Mouse (Mus musculus): ENCODE results near the gene Kmo. TPM values are rescaled to one million over a fixed set of nuclear protein-coding genes. Genes with fewer than 3 reads are reported as not detected.

The Kmo gene
- total RNA-seq, 1 experiment: not detected

DNA sequence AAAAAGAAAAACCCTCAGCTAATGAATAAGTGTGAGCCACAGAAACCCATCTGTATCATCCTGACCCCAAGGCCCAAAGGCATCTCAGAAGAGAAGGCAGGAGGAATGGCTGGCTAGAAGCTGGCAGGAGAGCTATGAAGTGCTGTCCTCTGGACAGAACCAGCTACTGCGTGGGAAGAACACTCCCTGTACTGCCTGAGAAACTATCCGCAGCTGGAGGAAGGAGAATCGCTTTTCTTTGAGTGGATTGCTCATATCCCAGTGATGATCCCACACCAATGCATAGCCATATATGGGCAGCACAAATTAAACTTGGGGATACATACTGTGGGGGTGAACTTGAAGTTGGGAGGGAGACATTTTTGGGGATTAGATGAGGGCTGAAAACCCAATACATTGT, 11.5 kb upstream of the Kmo start:
- H3K9me3 ChIP-seq (ENCODE audit: control insufficient read depth, insufficient read depth, low read depth, low read length): no peaks in the 10 kb centered on the region
- no peaks in the 10 kb centered on the region for H3K4me1 ChIP-seq (ENCODE audit: control insufficient read depth in 2 of 2, insufficient read depth in 2 of 2, low read length in 2 of 2, poor library complexity in 1 of 2)
- no peak overlapping the region for H3K9ac ChIP-seq (ENCODE audit: insufficient read depth, low read depth, low read length, poor library complexity, severe bottlenecking)
- no peak for DNase-seq (ENCODE audit: low read depth, low spot score)
- no peak overlapping the region for H3K27ac ChIP-seq (ENCODE audit: insufficient read depth, low read depth, low read length, poor library complexity, severe bottlenecking)
- TF ChIP-seq ZC3H11A (IDR thresholded peaks at IDR 0.05; ENCODE audit: borderline replicate concordance, low read depth, low read length): no peak
- TF ChIP-seq ZNF384 (IDR thresholded peaks at IDR 0.05; ENCODE audit: low read depth, low read length): no peak
- TF ChIP-seq MAFK (IDR thresholded peaks at IDR 0.05; ENCODE audit: insufficient read depth, low read depth, low read length): no peak
- TF ChIP-seq HCFC1 (IDR thresholded peaks at IDR 0.05; ENCODE audit: borderline replicate concordance, insufficient read depth, low read length): no peak
- no peak for TF ChIP-seq CHD2 (IDR thresholded peaks at IDR 0.05; ENCODE audit: low read depth, low read length)
- no peak overlapping the region for H3K4me3 ChIP-seq (ENCODE audit: insufficient read depth in 1 of 2, low read depth in 1 of 2, low read length in 2 of 2, poor library complexity in 1 of 2, severe bottlenecking in 1 of 2)
- in situ Hi-C loops (cut with MboI; ENCODE audit: low sequenced_read_pairs in 2 of 2, unreplicated experiment in 2 of 2): loop anchor here in 1 of 2 experiments (25.0 kb wide), 1 partner anchor 279 kb away; the partner anchor contains the start of gene Exo1
- H3K36me3 ChIP-seq (ENCODE audit: control insufficient read depth, insufficient read depth, low read length, poor library complexity, severe bottlenecking): peaks cover 22% of the 10 kb centered on the region

DNA sequence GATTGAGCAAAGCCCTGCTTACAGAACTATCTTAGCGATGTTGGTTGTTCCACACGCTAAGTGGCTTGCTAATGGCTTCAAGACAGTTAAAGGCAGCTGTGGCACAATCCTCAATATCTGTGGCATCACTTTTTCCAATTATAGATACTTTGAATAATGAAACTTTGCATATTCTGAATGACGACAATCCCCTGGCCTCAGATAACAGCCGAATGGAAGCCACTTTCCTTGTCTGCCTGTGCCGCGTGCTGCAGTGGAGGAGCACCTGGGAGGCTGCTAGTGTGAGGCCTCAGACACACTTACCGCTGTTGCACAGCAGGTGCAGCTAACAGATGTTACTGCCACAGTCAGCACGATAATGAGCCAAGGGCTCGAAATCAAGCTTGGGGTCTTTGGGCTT, 5.2 kb upstream of the Kmo start:
- no peak overlapping the region for H3K4me3 ChIP-seq (ENCODE audit: insufficient read depth in 1 of 2, low read depth in 1 of 2, low read length in 2 of 2, poor library complexity in 1 of 2, severe bottlenecking in 1 of 2)
- H3K9ac ChIP-seq (ENCODE audit: insufficient read depth, low read depth, low read length, poor library complexity, severe bottlenecking): no peak overlapping the region
- in situ Hi-C loops (cut with MboI; ENCODE audit: low sequenced_read_pairs in 2 of 2, unreplicated experiment in 2 of 2): loop anchor here in 1 of 2 experiments (25.0 kb wide), 1 partner anchor 272 kb away; the partner anchor contains the start of gene Exo1
- no peaks in the 10 kb centered on the region for H3K4me1 ChIP-seq (ENCODE audit: control insufficient read depth in 2 of 2, insufficient read depth in 2 of 2, low read length in 2 of 2, poor library complexity in 1 of 2)
- TF ChIP-seq ZC3H11A (IDR thresholded peaks at IDR 0.05; ENCODE audit: borderline replicate concordance, low read depth, low read length) (no peak), CHD2 (IDR thresholded peaks at IDR 0.05; ENCODE audit: low read depth, low read length) (no peak), HCFC1 (IDR thresholded peaks at IDR 0.05; ENCODE audit: borderline replicate concordance, insufficient read depth, low read length) (no peak), ZNF384 (IDR thresholded peaks at IDR 0.05; ENCODE audit: low read depth, low read length) (no peak), MAFK (IDR thresholded peaks at IDR 0.05; ENCODE audit: insufficient read depth, low read depth, low read length) (no peak)
- no peak for DNase-seq (ENCODE audit: low read depth, low spot score)
- H3K27ac ChIP-seq (ENCODE audit: insufficient read depth, low read depth, low read length, poor library complexity, severe bottlenecking): no peak overlapping the region
- H3K9me3 ChIP-seq (ENCODE audit: control insufficient read depth, insufficient read depth, low read depth, low read length): no peaks in the 10 kb centered on the region
- peaks cover 29% of the 10 kb centered on the region for H3K36me3 ChIP-seq (ENCODE audit: control insufficient read depth, insufficient read depth, low read length, poor library complexity, severe bottlenecking)

DNA sequence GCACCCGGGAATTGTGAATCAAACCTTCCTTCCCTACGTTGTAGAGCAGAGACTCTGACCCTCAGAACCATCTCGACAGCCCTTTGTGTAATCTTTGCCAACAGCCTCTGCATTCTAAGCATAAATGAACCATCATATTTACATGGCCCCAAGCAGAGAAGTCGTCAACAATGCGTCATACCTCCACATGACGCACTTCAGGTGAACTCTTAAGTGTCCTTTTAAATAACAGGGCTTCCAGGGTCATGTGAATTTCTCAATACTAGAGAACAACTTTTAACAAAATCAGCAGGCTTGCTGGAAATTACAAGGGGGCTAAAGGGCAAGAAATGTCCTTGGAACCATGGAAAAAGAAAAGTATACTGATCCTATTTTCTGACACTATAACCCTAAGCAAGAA, 3.5 kb downstream of the Kmo start:
- H3K36me3 ChIP-seq (ENCODE audit: control insufficient read depth, insufficient read depth, low read length, poor library complexity, severe bottlenecking): peaks cover 4% of the 10 kb centered on the region; the same call in 1 of the 2 replicates
- DNase-seq (ENCODE audit: low read depth, low spot score): no peak
- TF ChIP-seq ZNF384 (IDR thresholded peaks at IDR 0.05; ENCODE audit: low read depth, low read length) (no peak), MAFK (IDR thresholded peaks at IDR 0.05; ENCODE audit: insufficient read depth, low read depth, low read length) (no peak), CHD2 (IDR thresholded peaks at IDR 0.05; ENCODE audit: low read depth, low read length) (no peak), HCFC1 (IDR thresholded peaks at IDR 0.05; ENCODE audit: borderline replicate concordance, insufficient read depth, low read length) (no peak), ZC3H11A (IDR thresholded peaks at IDR 0.05; ENCODE audit: borderline replicate concordance, low read depth, low read length) (no peak)
- H3K9ac ChIP-seq (ENCODE audit: insufficient read depth, low read depth, low read length, poor library complexity, severe bottlenecking): no peak overlapping the region
- in situ Hi-C loops (cut with MboI; ENCODE audit: low sequenced_read_pairs in 2 of 2, unreplicated experiment in 2 of 2): loop anchor here (10.0 to 25.0 kb wide), 2 partner anchors 264 to 271 kb away; partner anchors contain the start of gene Exo1 (in 1 of the 2)
- peaks cover 0 to 4% of the 10 kb centered on the region in 2 experiments; a peak in 1 of 4 replicates for H3K4me1 ChIP-seq (ENCODE audit: control insufficient read depth in 2 of 2, insufficient read depth in 2 of 2, low read length in 2 of 2, poor library complexity in 1 of 2)
- H3K9me3 ChIP-seq (ENCODE audit: control insufficient read depth, insufficient read depth, low read depth, low read length): no peaks in the 10 kb centered on the region
- H3K27ac ChIP-seq (ENCODE audit: insufficient read depth, low read depth, low read length, poor library complexity, severe bottlenecking): no peak overlapping the region
- no peak overlapping the region for H3K4me3 ChIP-seq (ENCODE audit: insufficient read depth in 1 of 2, low read depth in 1 of 2, low read length in 2 of 2, poor library complexity in 1 of 2, severe bottlenecking in 1 of 2)

DNA sequence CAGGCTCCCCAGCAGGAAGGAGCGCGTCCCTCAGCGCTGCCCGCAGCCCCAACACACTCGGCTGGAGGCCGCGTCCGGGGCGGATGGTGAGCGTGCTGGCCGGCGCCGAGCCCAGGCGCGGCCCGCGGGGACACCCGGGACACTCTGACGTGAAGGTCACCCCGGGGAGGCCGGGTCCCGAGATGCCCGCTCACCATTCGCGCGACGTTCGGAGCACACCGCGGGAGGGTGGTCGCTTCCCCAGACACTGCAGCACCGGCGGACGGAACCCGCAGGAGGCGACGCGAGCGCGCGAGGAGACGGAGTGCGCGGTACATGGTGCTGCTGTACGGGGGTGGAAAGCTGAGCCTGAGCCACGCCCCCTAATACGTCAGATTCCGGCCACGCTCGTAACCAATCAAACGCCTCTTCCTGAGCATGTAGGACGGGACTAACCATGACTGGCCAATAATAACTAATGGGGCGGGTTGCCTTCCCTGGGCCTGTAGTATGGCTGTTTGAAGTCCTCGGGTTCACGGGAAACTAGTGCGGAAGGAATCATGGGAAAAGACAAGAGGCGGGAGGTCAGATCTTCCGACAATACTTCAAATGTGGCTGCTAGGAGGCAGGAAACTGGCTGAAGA, 5.2 kb downstream of the Kmo start, which contains the start of gene Fh1:
TSS of gene Fh1 (minus strand) at position 379 of the 623 bp plus-strand sequence.
- peak within 1 kb of the TSS; percentile 89 to 96 for H3K4me3 ChIP-seq (ENCODE audit: insufficient read depth in 1 of 2, low read depth in 1 of 2, low read length in 2 of 2, poor library complexity in 1 of 2, severe bottlenecking in 1 of 2)
- H3K9me3 ChIP-seq (ENCODE audit: control insufficient read depth, insufficient read depth, low read depth, low read length): no peaks in the 10 kb centered on the region
- no peak within 1 kb of the TSS for H3K27ac ChIP-seq (ENCODE audit: insufficient read depth, low read depth, low read length, poor library complexity, severe bottlenecking)
- TF ChIP-seq MAFK (IDR thresholded peaks at IDR 0.05; ENCODE audit: insufficient read depth, low read depth, low read length): no peak
- peak; percentile 71; the same call in 1 of the 2 replicates for TF ChIP-seq CHD2 (IDR thresholded peaks at IDR 0.05; ENCODE audit: low read depth, low read length)
- no peaks in the 10 kb centered on the region; the same call in 1 of the 2 replicates for H3K36me3 ChIP-seq (ENCODE audit: control insufficient read depth, insufficient read depth, low read length, poor library complexity, severe bottlenecking)
- peak within 1 kb of the TSS; percentile 88 for H3K9ac ChIP-seq (ENCODE audit: insufficient read depth, low read depth, low read length, poor library complexity, severe bottlenecking)
- H3K4me1 ChIP-seq (ENCODE audit: control insufficient read depth in 2 of 2, insufficient read depth in 2 of 2, low read length in 2 of 2, poor library complexity in 1 of 2): peaks cover 0 to 4% of the 10 kb centered on the region in 2 experiments; a peak in 1 of 4 replicates
- in situ Hi-C loops (cut with MboI; ENCODE audit: low sequenced_read_pairs in 2 of 2, unreplicated experiment in 2 of 2): loop anchor here in 1 of 2 experiments (10.0 kb wide), 1 partner anchor 269 kb away; no protein-coding TSS in a partner anchor
- DNase-seq (ENCODE audit: low read depth, low spot score): peak; percentile 87
